37 mouse cellular contexts compared by ENCODE assay signal in the genomic region with DNA sequence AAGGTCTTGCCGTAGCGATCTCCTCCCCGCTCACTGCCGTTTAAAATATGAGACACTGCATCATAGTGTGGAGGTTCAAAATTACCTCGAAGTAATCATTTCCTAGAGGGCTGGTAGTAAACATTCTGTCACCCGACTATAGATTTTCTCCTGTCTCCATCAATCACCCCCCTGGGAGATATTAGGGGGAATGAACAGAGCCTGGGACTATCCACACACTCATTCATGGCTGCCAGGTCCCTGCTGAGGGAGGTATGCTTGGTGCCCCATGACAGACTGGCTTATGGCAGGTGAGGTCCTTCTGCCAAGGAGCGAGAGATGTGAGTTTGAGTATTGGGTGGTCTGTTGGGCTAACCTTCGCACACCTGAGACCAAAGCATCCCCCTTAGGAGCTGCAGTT. TPM values are rescaled to one million over a fixed set of nuclear protein-coding genes. Genes with fewer than 3 reads are reported as not detected.
"Had no signal": no experiment of that assay in that cellular context is flagged by ENCODE, and none has a peak within 500 bp of the region (broad histone marks: within the 10 kb centered on the region; RNA-seq: fewer than 3 reads in every experiment).

No protein-coding gene starts in this region.

- H3K4me1 ChIP-seq: heart, embryonic 10.5 days; heart, embryonic 12.5 days; intestine, embryonic 15.5 days; limb, embryonic 10.5 days; limb, embryonic 12.5 days had no signal

- ATAC-seq: hindbrain, embryonic 16.5 days; inflammation-experienced regulatory T-cells, adult 6 months; intestine, embryonic 15.5 days; intestine, postnatal 0 days had no signal

- H3K4me3 ChIP-seq: heart, embryonic 10.5 days; heart, embryonic 12.5 days; hindbrain, embryonic 10.5 days; intestine, embryonic 15.5 days; layer of hippocampus, adult 2 months; left cerebral cortex, adult 2 months; limb, embryonic 10.5 days; limb, embryonic 12.5 days had no signal

- DNase-seq: gastrocnemius, postnatal 14 days; heart, adult 18-20 months; heart, postnatal 10 days; heart, postnatal 4 days; kidney, adult 18-20 months; kidney, adult 8-10 months; kidney, postnatal 10 days; kidney, postnatal 25 days; kidney, postnatal 4 days; liver had no signal

- H3K9me3 ChIP-seq: heart, embryonic 10.5 days; hindbrain, embryonic 10.5 days; intestine, embryonic 15.5 days; limb, embryonic 10.5 days; limb, embryonic 12.5 days had no signal

- H3K27me3 ChIP-seq: intestine, embryonic 15.5 days; limb, embryonic 12.5 days had no signal

- H3K4me2 ChIP-seq: heart, embryonic 12.5 days; intestine, embryonic 15.5 days; limb, embryonic 12.5 days; liver, embryonic 11.5 days had no signal

- H3K36me3 ChIP-seq: heart, embryonic 10.5 days; heart, embryonic 12.5 days; hindbrain, embryonic 10.5 days; intestine, embryonic 15.5 days; limb, embryonic 10.5 days; limb, embryonic 12.5 days had no signal

- H3K9ac ChIP-seq: heart, embryonic 12.5 days; intestine, embryonic 15.5 days; limb, embryonic 12.5 days had no signal

- H3K27ac ChIP-seq: heart, embryonic 10.5 days; hindbrain, embryonic 10.5 days; intestine, embryonic 15.5 days; layer of hippocampus, adult 2 months; left cerebral cortex, adult 2 months; limb, embryonic 10.5 days; limb, embryonic 12.5 days had no signal

RNA-seq across cellular contexts. Expression of a gene that starts 23.5 kb away (rescaled TPM):
- total RNA-seq: gastrocnemius, adult 18-20 months; gastrocnemius, adult 8-10 months; gastrocnemius, postnatal 14 days; gastrocnemius, postnatal 4 days; granulocyte monocyte progenitor cell, adult 5-6 weeks; heart, adult 18-20 months; heart, adult 8-10 months; heart, postnatal 10 days; heart, postnatal 25 days; heart, postnatal 4 days; layer of hippocampus, adult 2 months; layer of hippocampus, postnatal 10 days; layer of hippocampus, postnatal 25 days; left cerebral cortex, adult 2 months; left cerebral cortex, postnatal 14 days; left cerebral cortex, postnatal 36 days had no signal
- polyA plus RNA-seq: heart, embryonic 10.5 days; heart, embryonic 12.5 days; heart, embryonic 14.5 days; heart, embryonic 16.5 days; hindbrain, embryonic 10.5 days; hindbrain, embryonic 16.5 days; inflammation-experienced regulatory T-cells, adult 6 months; intestine, embryonic 15.5 days; intestine, postnatal 0 days; kidney, embryonic 14.5 days; kidney, embryonic 16.5 days; limb, embryonic 10.5 days; limb, embryonic 12.5 days; limb, embryonic 14.5 days; liver, embryonic 11.5 days had no signal
